Mouse (Mus musculus): ENCODE results near the gene Heatr5a.
A peak's percentile ranks its signal among the peaks of the same experiment; 100 is the strongest.

Gene Heatr5a

DNA sequence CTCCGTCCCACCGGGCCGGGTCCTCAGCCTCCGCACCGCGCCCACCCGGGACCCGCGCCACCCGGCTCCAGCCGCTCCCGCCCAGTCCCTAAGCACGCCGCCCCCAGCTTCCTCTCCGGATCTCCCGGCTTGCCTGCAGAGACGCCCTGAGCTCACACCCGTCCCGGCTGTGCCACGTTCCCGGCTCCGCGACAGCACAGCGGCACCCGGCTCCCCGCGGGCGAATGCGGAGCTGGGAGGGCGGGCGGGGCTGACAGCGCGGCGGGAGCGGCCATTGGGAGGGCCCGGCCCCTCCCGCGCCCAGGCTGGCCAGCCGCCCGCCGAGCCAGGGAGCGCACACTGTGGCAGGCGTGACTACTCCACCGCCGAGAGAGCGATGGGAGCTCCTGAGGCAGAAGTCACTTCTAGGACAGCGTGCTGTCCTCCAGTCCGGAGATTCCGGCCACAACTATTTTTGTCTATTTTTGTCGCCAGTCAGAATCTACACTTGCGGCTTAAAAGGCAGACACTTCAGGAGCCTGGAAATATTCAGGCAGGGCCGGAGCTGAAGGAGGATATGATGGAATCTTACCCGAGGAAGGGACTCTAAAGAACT, at the start of gene Heatr5a:
TSS of gene Heatr5a (minus strand) at position 252 of the 595 bp plus-strand sequence.
- DNase-seq (ENCODE audit: low read depth, low spot score): peak; percentile 64

DNA sequence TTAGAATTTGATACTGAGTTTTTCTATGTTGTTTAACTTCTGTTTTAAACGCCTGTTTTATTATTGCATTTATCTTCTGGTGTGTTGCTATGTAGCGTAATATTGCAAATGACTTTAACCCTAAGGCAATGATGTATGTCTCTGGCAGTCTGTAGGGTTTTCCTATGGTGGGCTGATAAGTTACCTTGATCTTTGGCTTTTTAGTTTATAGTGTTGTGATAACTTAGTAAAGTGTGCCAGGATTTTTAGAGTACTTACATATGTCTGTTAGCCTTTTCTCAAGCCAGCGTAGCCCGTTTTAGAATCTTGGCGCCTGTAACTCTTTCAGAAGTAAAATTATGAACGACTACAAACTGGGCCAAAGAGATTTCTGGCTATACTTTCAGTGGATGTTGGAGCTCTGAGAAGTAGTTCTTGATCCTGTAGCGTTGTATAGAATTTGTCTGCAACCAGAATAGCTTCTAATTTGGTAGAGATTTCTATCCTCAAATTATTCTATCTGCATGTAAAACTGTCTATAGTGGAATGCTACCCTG, 43.4 kb upstream of the Heatr5a start:
- DNase-seq (ENCODE audit: low read depth, low spot score): no peak

DNA sequence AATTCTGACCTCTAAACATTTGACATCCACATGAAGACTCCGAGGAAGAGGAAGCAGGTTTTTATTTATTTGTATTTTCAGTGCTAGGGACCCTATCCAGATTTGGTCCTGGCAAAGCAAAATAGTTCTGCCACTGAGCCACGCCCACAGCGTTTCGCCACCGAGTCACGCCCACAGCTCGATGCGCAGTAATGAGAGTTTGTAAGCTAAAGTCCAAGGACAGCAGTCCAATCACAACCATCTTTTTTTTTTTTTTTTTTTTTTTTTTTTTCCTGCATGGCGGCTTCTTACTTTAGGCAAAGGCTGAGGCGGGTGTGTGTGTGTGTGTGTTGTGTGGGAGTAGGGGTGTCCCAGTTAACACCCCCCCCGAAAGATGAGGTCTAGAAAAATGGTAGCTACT, 42.9 kb upstream of the Heatr5a start:
- no peak for DNase-seq (ENCODE audit: low read depth, low spot score)

DNA sequence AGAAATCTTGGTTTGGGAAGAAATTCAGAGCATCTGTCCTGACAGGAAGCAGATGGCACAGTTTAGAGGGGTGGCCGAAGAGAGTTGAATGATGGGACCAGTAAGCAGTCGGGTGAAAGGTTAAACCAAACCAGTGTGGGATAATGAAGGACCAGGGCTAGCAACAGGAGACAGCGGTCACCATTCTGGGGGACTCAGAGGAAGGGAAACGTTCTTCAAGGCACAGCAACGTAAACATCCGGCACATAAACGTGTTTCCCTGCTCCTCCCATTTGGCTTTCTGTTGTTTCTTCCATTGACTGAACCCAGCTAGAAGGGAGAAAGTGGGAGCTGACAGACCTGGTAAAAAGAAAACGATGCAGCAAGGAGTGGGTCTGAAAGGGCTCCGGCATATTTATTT, 42.2 kb upstream of the Heatr5a start:
- DNase-seq (ENCODE audit: low read depth, low spot score): no peak

DNA sequence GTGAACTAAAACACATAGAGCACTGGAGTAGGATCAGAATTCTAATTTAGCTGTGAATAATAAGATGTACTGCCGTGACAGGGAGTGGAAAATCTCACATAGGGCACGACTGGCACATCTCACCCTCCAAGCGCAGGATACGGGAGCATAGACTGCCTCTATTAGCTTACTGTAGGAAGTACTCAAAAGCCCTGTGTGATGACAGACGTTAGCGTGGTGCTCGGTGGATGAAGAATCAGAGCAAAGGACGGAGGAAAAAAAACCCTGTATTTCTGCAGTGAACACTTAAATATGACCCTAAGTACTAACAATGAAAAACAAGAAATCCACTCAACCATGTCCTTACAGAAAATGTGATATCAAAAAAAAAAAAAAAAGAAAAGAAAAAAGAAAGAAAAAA, 41.0 kb upstream of the Heatr5a start:
- DNase-seq (ENCODE audit: low read depth, low spot score): no peak

DNA sequence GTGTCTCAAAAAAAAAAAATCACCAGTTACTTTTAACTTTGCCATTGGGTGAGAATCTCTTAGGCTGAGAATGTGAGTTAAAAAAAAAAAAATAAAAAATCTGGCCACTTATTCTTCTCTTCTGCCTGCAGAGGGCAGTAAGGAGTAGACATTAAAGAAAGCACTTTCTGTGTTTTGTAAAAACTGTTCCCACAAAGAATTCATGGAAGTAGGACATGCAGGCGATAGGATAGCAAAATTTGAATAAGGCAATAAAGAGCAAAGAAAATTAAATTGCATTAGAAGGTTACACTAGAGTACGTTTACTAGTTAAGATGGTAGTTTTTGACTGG, 39.5 kb upstream of the Heatr5a start:
- DNase-seq (ENCODE audit: low read depth, low spot score): peak; percentile 36

DNA sequence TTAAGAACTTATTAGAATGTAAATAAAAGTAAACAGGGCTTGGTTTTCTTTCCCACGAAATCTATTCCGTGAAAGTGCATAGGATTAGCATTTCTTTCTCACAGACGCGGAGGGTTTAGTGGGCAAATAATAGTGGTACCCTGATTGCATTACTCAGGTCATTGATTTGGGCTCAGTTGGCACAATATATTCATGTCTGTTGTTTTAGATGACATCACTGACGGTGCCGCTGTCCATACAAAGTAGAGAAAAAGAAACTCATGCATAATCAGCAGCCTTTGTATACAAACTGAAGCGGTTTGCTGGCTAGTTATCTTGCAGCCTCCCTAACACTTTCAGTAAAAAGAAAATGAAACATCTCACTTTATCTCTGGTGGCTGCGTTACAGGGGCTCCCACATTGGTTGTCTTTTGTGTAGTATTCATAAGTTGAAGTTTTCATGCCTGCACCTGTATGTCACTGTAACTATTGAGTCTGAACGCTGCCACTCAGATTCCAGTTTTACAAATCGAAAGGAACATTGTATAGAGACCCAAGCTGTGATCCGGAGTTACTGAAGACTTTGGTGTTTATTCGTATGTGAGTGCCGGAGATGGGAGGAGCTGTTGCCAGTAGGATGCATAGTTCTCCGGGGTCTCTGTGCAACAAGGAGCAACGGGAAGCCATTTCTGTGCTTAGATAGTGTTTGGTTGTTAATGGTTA, 39.0 kb upstream of the Heatr5a start:
- DNase-seq (ENCODE audit: low read depth, low spot score): no peak

DNA sequence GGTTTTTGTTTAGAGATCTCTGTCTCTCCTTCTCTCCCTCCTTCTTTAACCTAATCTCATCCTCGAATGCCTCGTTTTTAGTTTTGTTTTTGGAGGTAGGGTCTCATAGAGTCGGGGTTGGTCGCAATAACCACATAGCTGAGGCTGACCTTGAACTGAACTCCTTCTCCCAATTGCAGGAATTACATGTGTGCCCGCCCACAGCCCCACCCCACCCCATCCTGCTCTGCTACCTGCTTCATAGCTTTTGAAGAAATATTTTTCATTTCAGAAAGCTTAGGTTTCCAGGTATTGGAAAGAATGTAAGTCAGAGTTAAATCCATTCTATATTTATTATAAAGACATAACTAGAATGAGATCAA, 35.5 kb upstream of the Heatr5a start:
- no peak for DNase-seq (ENCODE audit: low read depth, low spot score)

DNA sequence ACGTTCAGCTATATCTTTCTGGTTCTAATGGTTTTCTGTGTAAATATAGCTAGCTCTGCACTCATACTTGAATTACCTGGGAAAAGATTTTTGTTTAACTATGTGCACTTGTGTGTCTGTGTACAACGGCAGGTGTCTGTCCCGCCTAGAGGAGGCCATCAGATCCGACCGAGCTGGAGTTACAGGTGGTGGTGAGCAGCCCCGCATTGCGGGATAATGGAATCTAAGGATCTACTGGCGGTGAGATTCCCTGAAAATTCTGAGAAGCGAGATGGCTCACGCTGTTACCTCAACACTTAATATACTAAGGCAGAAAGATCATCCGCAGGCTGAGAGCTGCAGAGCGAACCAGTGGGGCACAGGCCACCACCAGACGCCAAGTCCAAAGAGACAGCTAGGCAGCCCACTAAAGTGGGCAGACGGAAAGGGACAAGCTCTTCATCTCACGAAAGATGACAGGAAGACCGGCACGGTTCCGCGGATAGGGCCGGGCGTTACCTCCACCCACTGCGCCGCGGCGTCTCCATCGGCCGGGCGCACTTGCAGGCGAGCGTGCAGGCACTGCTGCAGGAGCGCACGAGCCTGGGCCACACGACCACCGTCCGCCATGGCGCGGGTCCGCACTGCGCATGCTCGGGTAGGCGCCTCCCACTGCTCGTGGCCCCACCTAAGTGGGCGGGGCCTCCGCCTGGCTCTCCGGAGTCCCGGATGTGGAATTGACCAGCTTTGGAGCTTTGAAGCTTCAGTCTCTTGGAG, 34.9 kb upstream of the Heatr5a start, which contains the start of gene Dtd2:
TSS of gene Dtd2 (minus strand) at position 625 of the 756 bp plus-strand sequence.
- peak; percentile 81 for DNase-seq (ENCODE audit: low read depth, low spot score)

DNA sequence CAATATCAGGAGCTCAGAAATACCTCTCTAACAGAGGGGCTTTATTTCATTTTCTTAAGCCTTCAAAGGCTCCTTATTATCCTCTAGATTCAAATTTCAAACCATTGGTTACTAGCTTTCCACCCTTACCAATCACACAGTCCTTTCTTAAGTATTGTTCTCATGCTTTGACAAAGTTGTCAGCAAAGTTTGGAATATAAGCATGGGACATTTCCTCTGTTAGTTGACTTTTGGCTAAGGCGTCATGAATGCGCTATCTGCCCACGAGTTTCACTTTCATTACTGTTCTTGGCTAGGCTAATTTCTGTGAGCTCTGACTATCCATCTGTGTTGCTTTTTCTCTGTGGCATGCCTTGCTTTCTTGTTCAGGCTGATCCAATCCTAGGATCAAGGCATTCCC, 31.6 kb upstream of the Heatr5a start:
- no peak for DNase-seq (ENCODE audit: low read depth, low spot score)

DNA sequence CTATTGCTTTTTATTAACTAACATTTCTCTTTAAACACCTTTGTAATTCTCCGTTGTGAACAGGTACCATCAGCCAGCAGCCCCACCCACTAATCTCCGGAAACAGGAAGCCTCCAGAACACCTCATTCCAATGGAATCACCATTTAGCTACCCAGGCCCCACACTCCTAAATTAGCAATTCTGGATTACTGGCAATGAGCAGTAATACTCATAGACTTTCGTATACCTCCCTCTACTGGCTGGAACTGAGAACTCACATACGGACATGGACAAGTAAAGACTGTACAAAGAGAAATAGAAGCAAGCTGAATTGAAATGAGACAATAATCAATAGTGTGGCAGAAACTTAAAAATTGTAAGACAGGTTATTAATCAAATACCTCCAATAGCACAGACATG, 30.4 kb upstream of the Heatr5a start:
- DNase-seq (ENCODE audit: low read depth, low spot score): peak; percentile 64

DNA sequence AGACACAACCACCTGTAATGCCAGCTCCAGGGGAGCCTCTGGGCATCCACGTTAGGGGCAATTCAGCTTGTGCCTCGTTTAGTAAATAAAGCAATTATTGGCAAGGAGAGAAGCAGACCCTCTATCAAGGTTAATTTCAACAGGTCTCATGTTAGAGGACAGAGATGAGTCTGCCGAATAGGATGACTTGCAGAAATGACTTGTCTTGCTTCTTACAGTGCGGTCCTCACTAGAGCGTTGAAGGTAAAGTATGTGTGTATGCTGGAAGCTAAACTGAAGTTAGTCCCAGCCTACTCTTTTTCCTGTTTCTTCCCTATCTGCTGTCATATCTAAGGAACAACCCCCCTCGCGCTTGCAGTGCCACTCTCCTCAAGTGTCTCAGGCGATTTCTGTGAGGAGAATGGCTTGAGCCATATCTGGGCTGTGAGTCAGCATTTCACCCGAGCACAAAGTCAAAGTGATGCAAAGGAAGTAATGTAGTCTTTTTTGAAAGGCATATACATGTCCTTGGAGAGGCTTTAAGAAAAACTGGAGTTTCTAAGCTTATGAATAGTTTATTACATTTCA, 27.3 kb upstream of the Heatr5a start:
- DNase-seq (ENCODE audit: low read depth, low spot score): no peak

DNA sequence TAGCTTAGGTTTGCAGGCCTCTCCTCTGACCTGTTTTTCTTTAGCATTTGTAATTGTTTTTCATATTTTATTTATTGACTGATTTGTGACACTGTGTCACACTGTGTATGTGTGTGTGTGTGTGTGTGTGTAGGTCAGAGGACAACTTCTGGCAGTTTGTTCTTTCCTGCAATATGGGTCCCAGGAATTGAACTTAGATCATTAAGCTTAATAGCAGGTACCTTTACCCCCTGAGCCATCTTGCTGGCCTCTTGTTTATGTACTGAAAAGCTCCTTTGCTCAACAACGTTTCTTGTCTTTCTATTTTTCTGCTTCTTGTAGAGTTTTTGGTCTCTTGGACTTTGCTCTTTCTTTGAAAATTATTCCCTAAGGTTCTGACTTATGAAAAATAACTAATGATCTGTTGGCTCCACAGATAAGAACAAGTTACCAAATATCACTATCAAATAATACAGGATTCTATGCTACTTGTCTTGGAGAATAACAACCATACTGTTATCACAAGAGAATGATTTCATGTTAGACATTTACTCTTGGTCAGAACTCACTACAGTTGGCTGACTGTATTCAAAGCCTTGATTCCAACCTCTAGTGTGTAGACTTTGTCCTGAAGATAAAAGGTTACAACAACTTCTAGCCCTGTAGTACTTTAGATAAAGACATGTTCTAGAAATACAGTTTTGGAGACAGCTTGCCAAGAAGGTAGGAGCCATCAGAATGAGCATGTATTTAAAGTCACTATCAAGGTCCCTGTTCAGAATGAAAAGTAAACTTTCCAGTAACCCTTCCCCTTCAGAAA, 24.8 kb upstream of the Heatr5a start:
- no peak for DNase-seq (ENCODE audit: low read depth, low spot score)

DNA sequence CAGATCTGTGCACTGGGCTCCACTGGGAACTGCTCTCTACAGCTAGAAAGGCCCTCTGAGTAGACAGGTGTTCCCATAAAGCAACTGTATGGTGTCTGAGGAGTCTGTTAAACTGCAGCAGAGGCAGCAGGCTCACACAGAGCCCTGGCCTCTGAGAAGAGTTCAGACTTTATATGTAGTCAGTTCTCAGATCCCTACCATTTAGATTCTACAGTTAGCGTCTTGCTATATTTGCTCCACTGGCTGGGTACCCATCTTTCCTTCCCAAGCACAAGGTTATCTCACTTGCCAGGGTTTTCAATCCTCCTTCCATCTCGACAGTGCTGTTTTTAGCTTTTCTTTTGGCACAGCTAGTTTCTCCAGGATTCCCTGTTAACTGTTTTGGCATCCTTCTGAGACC, 19.5 kb upstream of the Heatr5a start:
- DNase-seq (ENCODE audit: low read depth, low spot score): no peak

DNA sequence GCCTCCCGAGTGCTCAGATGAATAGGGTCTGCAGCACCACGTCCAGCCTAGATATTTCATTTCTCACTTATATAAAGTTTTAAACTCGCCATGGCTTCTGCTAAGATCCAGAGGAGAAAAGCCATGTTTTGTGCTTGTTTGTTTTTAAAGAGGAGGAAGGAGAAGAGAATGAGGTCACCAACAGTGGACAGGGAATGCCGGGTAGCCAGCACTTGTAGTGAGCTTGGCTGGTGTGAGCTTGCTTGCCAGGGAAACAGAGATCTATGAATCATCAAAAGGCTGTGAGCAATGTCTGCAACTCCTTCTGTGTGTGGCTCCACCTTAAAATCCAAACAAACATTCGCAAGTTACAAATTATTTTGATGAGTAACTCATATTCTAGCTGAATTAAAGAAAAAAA, 17.4 kb upstream of the Heatr5a start:
- DNase-seq (ENCODE audit: low read depth, low spot score): no peak

DNA sequence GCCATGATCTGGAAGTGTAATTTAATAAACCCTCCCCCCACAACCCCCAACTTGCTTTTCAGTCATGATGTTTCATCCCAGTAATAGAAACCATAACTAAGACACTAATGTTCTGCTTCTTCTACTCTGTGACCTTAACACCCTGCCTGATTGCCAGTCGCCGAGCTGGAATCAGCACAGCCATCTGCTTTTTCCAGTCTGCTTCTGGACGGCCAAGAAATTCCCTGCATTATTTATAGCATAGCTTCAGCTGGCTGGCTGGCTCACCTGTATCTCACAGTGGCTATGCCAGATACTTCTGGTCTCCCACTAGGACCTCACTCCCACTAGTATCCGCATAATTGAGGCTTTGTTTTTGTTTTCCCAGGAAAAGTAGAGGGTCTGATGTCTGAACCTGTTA, 14.7 kb upstream of the Heatr5a start:
- no peak for DNase-seq (ENCODE audit: low read depth, low spot score)

DNA sequence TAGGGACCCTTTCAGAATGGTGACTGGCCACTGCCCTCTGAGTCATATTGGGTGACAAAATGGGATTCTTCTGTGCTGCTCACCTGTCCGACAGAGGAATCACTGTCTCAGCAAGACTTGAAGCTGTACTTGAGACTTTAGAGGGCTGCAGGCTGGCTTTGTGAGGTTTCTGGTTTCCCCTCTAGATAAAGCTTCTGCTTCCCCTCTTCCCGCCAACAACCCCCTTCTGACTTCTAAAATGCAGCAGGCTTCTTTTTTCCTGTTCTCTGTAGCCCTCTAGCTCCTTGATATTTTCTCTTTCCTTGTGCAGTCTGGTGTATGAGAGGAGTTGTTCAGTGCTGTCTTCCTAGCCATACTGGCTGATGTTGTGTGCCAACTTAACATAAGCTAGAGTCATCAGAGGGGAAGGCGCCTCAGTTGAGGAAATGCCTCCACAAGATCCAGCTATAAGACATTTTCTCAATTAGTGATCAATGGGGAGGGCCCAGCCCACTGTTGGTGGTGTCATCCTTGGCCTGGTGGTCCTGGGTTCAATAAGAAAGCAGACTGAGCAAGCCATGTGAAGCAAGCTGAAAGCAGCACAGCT, 14.1 kb upstream of the Heatr5a start:
- no peak for DNase-seq (ENCODE audit: low read depth, low spot score)

DNA sequence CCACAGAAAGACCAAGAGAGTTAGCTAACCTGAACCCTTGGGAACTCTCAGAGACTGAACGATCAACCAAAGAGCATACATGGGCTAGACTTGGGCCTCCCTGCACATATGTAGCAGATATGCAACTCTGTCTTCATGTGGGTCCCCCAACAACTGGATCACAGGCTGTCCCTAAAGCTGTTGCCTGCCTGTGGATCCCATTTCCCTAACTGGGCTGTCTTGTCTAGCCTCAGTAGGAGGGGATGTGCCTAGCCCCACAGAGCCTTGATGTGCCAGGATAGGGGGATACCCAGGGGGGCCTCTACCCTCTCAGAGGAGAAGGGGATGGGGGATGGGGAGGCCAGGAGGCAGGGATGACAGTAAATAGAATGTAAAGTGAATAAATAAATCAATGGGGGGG, 12.5 kb upstream of the Heatr5a start:
- DNase-seq (ENCODE audit: low read depth, low spot score): no peak

DNA sequence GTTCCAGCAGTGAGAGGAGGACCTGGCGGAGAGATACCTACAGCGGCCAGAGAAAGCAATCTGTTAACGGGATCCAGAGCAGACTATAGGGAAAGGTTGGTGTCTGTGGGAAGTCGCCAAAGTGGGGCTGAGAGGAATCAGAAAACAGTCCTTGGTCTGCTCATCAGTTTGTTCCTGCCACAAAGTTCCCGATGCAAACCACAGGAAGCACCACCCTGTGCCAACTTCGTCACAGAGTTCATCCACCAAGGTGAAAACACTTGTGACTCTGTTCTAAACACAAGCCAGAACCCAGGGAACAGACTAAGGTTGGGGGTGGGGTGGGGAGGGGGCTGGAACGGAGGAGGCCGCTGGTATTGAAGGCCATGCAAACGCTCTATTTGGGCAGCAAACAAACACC, 5.4 kb upstream of the Heatr5a start:
- no peak for DNase-seq (ENCODE audit: low read depth, low spot score)

DNA sequence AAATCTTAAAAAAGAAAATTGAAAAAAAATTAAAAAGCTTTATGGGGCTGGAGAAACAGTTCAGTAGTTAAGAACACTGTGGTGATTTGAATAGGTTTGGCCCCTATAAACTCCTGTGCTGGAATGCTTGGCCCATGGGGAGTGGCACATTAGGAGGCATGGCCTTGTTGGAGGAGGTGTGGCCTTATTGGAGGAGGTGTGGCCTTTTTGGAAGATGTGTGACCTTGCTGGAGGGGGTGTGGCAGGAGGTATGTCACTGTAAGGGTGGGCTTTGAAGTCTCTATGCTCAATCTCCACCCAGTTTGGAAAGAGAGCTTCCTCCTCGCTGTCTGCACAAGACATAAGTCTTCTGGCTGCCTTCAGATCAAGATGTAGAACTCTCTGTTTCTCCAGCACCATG, 3.3 kb upstream of the Heatr5a start:
- DNase-seq (ENCODE audit: low read depth, low spot score): no peak

All from retina, adult 2 months (tissue).